Mouse (Mus musculus) intestine, postnatal 0 days (tissue): Measurements from ENCODE around the gene Ccdc13. TPM values are rescaled to one million over a fixed set of nuclear protein-coding genes. Genes with fewer than 3 reads are reported as not detected.

Experiments
- ATAC-seq: fragments of 200-750 bp; cut with Nextera tagmentation; 2 replicates; pipeline ENCODE4 v1.8.0; 2017; ENCODE audit warnings: mild to moderate bottlenecking, moderate TSS enrichment, moderate library complexity
- H3K27ac ChIP-seq: fragments of 300-500 bp; sonication (generic); 2 replicates; pipeline ENCODE4 v1.5.1; 2014; ENCODE audit warnings: mild to moderate bottlenecking, low read depth, low read length, moderate library complexity
- H3K27me3 ChIP-seq: fragments of 300-500 bp; sonication (generic); replicated peaks from 2 replicates; pipeline ENCODE4 v1.6.1; 2014; ENCODE audit warnings: low read length, mixed read lengths; ENCODE audit not compliant: control insufficient read depth, insufficient read depth
- H3K36me3 ChIP-seq: fragments of 300-500 bp; sonication (generic); 2 replicates; pipeline ENCODE4 v1.6.1; 2014; ENCODE audit warnings: mild to moderate bottlenecking, moderate library complexity; ENCODE audit not compliant: control insufficient read depth, insufficient read depth
- H3K4me1 ChIP-seq: fragments of 300-500 bp; sonication (generic); replicated peaks from 2 replicates; pipeline ENCODE4 v1.6.1; 2014; ENCODE audit warnings: antibody characterized with exemption, low read length, mixed read lengths; ENCODE audit not compliant: control insufficient read depth, insufficient read depth
- H3K4me2 ChIP-seq: fragments of 300-500 bp; sonication (generic); replicated peaks from 2 replicates; pipeline ENCODE4 v1.6.1; 2014; ENCODE audit warnings: low read depth, mild to moderate bottlenecking, moderate library complexity
- H3K4me3 ChIP-seq: fragments of 300-500 bp; sonication (generic); 2 replicates; pipeline ENCODE4 v1.5.1; 2014; ENCODE audit warnings: low read depth, low read length
- H3K9ac ChIP-seq: fragments of 300-500 bp; sonication (generic); 2 replicates; pipeline ENCODE4 v1.6.1; 2014; ENCODE audit warnings: mild to moderate bottlenecking, low read depth, low read length
- H3K9me3 ChIP-seq: fragments of 300-500 bp; sonication (generic); 2 replicates; pipeline ENCODE4 v1.6.1; 2016; ENCODE audit warnings: mixed run types; ENCODE audit not compliant: control insufficient read depth
- CTCF ChIP-seq: sonication (generic); IDR thresholded peaks from 2 replicates; pipeline ENCODE4 v1.5.1; 2016; ENCODE audit warnings: low read depth, mild to moderate bottlenecking, control low read depth, antibody characterized with exemption, moderate library complexity
- WGBS: fragments of 180-500 bp; shearing (Covaris S2); extraction: QIAGEN DNeasy Blood & Tissue Kit; methylation state at CpG from one replicate; pipeline ENCODE4 v1.1.7; 2014; 5-methylcytosine and 5-hydroxymethylcytosine counted together
- polyA plus RNA-seq: library from polyadenylated mRNA; unstranded; fragments of >200 nt; fragmentation: Nextera tagmentation; extraction: Ambion mirVana; gene quantifications from 2 replicates; pipeline ENCODE4 v1.2.1, GENCODE M21; 2015

Ccdc13 gene
- 0.14 and 0.31 TPM in 2 replicates for polyA plus RNA-seq

DNA sequence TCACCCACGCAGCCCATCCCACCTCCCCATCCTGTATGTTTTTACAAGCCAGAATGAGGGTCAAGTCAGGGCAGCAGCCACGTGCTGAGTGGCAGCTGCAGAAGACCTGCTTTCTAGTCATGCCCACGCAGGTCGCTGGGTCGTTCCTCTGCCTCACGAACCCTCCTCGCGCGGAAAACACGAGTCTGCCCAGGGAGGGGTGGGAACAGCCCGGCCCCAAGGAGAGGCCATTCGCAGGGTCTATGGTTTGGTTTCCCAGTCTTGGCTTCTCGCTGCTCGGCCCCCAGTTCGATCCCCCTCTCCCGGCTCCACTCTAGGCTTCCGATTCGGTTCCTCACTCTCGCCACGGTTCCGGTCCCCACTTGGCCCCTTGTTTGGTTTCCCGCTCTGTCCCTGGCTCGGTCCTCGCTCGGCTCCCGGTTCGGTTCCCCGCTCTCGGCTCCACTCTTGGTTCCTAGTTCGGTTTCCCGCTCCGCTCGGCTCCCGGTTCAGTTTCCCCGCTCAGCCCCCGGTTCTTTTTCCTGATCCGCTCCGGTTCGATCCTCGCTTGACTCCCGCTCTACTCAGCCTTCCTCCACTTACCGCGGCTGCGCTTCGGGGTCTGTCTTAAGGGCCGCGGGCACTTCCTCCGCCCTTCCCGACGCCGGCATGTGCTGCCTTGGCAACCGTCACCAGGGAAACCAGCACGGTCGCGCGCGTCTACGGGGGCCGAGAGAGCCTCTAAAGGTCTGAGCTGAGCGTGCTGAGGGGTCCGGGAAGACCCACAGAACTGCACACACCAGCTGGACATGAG, at the start of gene Ccdc13:
Gene Ccdc13, minus strand, starts transcription at position 633 of the 793 bp plus-strand sequence.
- Histone ChIP-seq H3K9me3 (no peaks in the 10 kb centered on the region), H3K27ac (no peak within 1 kb of the TSS), H3K36me3 (no peaks in the 10 kb centered on the region), H3K4me2 (peak within 1 kb of the TSS; percentile 70), H3K27me3 (peaks cover 11% of the 10 kb centered on the region; the same call in 1 of the 2 replicates), H3K9ac (peak within 1 kb of the TSS; percentile 32; the same call in 1 of the 2 replicates), H3K4me3 (peak within 1 kb of the TSS; percentile 40), H3K4me1 (0 out of 2 replicates have a peak, but pooled peaks cover 3% of the 10 kb centered on the region)
- ATAC-seq: peak; percentile 55; the same call in 1 of the 2 replicates
- 7% methylated on average over 61 of the region's 61 CpGs for WGBS
- no peak for TF ChIP-seq CTCF

DNA sequence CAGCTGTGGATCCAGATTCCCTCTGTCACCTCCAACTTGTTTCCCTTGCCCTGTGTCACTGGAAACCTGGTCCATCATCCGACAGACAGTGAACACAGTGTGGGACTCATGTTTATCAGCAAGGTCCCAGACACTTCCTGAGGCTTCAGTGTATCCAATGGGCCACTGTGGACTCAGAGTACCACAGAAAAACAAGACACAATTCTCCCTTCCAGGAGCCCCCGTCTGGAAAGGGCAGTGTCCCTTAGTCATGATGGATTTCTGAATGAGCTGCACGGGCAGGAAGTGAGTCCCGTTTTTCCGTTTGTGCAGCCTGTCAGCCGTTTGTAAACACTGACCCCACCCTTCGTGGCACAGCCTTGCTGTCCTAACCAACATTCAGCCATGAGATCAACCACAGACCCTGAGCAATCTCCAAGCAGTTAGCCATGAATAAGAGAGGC, 42.8 kb upstream of the Ccdc13 start:
- Histone ChIP-seq H3K9me3 (no peaks in the 10 kb centered on the region), H3K4me2 (no peak overlapping the region), H3K36me3 (no peaks in the 10 kb centered on the region), H3K9ac (no peak overlapping the region), H3K4me3 (no peak overlapping the region), H3K4me1 (no peaks in the 10 kb centered on the region), H3K27me3 (0 out of 2 replicates have a peak, but pooled peaks cover 6% of the 10 kb centered on the region), H3K27ac (no peak overlapping the region)
- 31% methylated on average over 7 of the region's 7 CpGs for WGBS
- TF ChIP-seq CTCF: no peak
- ATAC-seq: no peak

DNA sequence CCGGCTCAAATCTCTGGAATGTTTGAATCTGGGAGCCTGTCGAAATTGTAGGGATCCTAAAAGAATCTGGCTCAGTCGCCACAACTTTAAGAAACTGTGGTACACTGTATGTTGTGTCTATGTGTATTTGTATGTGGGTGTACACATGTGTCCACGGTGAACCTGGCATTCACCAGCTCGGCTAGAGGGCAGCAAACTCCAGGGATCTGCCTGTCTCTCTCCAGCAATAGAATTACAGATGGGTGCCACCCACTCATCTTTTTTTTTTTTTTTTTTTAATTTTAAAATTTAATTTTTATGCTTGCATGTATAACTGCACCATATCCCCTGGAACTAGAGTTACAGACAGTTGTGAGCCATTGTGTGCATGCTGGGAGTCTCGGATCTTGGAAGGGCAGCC, 42.0 kb upstream of the Ccdc13 start:
- WGBS: 71% methylated on average over 6 of the region's 6 CpGs
- H3K36me3 ChIP-seq: no peaks in the 10 kb centered on the region
- ATAC-seq: no peak
- H3K4me2 ChIP-seq: no peak overlapping the region
- H3K27ac ChIP-seq: no peak overlapping the region
- H3K4me3 ChIP-seq: no peak overlapping the region
- H3K9ac ChIP-seq: no peak overlapping the region
- no peaks in the 10 kb centered on the region for H3K9me3 ChIP-seq
- H3K27me3 ChIP-seq: 0 out of 2 replicates have a peak, but pooled peaks cover 6% of the 10 kb centered on the region
- TF ChIP-seq CTCF: no peak
- H3K4me1 ChIP-seq: no peaks in the 10 kb centered on the region

DNA sequence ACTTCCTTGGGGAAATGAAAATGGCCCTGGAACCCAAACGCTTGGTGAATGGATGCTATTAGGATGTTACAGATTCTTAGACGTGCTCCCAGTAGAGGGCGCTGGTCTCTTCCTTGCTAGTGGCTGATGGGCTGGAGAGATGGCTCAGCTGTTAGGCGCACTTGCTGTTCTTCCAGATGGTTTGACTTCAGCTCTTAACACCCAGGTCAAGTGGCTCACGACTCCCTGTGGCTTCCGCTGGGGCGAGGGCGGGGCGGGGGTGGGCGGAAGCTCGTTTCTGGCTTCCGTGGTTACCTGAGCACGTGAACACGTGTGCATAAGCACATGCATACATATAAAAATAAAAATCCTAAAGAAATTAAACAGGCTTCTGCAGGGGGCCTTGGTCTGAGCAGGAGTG, 41.6 kb upstream of the Ccdc13 start:
- TF ChIP-seq CTCF: peak; percentile 82
- 23% methylated on average over 14 of the region's 14 CpGs for WGBS
- H3K4me3 ChIP-seq: no peak overlapping the region
- no peaks in the 10 kb centered on the region for H3K9me3 ChIP-seq
- H3K27me3 ChIP-seq: 0 out of 2 replicates have a peak, but pooled peaks cover 6% of the 10 kb centered on the region
- H3K4me1 ChIP-seq: no peaks in the 10 kb centered on the region
- no peak; the same call in 1 of the 2 replicates for ATAC-seq
- no peak overlapping the region for H3K9ac ChIP-seq
- no peak overlapping the region for H3K4me2 ChIP-seq
- no peaks in the 10 kb centered on the region for H3K36me3 ChIP-seq
- no peak overlapping the region for H3K27ac ChIP-seq

DNA sequence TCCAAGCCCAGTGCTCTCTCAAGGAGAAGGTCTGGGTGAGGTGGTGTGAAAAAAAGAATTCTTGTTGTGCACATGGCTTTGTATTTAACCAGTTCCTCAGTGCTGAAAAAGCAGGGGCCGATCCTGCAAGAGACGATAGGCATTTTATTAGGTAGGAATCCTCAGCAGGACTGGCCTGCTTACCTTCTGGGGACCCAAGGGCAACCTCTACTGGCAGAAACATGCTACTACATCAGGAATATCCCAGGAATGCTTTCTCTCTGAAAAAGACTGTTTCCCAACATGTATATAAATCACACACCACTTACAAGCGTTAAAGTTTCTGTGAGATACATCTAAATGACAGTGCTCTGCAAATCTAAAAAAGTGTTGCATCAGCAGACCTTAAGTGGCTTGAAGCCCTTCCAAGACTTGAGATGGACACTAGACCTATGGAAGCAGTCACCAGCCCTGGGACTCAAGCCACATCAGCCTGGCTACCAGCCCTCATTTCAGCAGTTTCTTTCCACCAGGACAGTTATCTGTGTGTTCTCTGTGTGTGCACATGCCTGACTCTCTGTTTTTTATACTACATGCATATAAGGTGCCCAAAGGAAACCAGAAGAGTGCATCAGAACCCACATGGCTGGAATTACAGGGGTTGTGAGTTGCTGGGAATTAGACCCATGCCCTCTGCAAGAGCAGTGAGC, 37.9 kb upstream of the Ccdc13 start:
- H3K9ac ChIP-seq: no peak overlapping the region
- 0 out of 2 replicates have a peak, but pooled peaks cover 6% of the 10 kb centered on the region for H3K27me3 ChIP-seq
- 9% methylated on average over 3 of the region's 3 CpGs for WGBS
- H3K4me1 ChIP-seq: no peaks in the 10 kb centered on the region
- no peaks in the 10 kb centered on the region for H3K36me3 ChIP-seq
- no peak overlapping the region for H3K27ac ChIP-seq
- peak; percentile 93 for TF ChIP-seq CTCF
- no peak overlapping the region for H3K4me3 ChIP-seq
- H3K9me3 ChIP-seq: no peaks in the 10 kb centered on the region
- H3K4me2 ChIP-seq: no peak overlapping the region
- no peak for ATAC-seq

DNA sequence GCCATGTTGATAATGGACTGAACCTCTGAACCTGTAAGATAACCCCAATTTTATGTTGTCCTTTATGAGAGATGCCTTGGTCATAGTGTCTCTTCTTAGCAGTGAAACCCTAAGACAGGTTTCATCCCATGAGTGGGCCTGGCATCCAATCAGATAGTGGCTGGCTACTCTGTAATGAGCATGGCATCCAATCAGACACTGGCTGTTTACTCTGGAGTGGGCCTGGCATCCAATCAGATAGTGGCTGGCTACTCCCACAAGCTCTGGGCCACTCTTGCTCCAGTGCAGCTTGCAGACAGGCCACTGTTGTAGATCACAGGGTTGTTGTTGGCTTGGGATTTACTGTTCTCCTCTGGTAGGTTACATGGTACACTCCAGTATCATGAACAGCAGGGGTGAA, 34.3 kb upstream of the Ccdc13 start:
- no peak for ATAC-seq
- H3K9me3 ChIP-seq: no peaks in the 10 kb centered on the region
- H3K4me2 ChIP-seq: no peak overlapping the region
- no peak overlapping the region for H3K9ac ChIP-seq
- no peak overlapping the region for H3K4me3 ChIP-seq
- no peak for TF ChIP-seq CTCF
- peaks cover 11% of the 10 kb centered on the region for H3K4me1 ChIP-seq
- H3K27me3 ChIP-seq: 0 out of 2 replicates have a peak, but pooled peaks cover 5% of the 10 kb centered on the region
- no peaks in the 10 kb centered on the region for H3K36me3 ChIP-seq
- H3K27ac ChIP-seq: no peak overlapping the region
